Mouse (Mus musculus) liver, embryonic 13.5 days (tissue): ENCODE data around the gene Acvrl1. TPM values are rescaled to one million over a fixed set of nuclear protein-coding genes. Genes with fewer than 3 reads are reported as not detected.

Experiments
- ATAC-seq: fragments of 200-750 bp; cut with Nextera tagmentation; 2 replicates; pipeline ENCODE4 v1.8.0; 2017; ENCODE audit warnings: low read depth, mild to moderate bottlenecking, moderate number of reproducible peaks, moderate library complexity
- DNase-seq: peaks from one replicate; pipeline ENCODE4 v3.0.0; 2022
- H3K27ac ChIP-seq: fragments of 300-500 bp; sonication (generic); 2 replicates; pipeline ENCODE4 v1.5.1; 2015; ENCODE audit warnings: moderate library complexity, mild to moderate bottlenecking, inconsistent platforms
- H3K27me3 ChIP-seq: fragments of 300-500 bp; sonication (generic); 2 replicates; pipeline ENCODE4 v1.6.1; 2015; ENCODE audit warnings: mild to moderate bottlenecking, inconsistent platforms
- H3K36me3 ChIP-seq: fragments of 300-500 bp; sonication (generic); 2 replicates; pipeline ENCODE4 v1.6.1; 2015; ENCODE audit warnings: mild to moderate bottlenecking, inconsistent platforms
- H3K4me1 ChIP-seq: fragments of 300-500 bp; sonication (generic); replicated peaks from 2 replicates; pipeline ENCODE4 v1.6.1; 2015; ENCODE audit warnings: inconsistent platforms
- H3K4me2 ChIP-seq: fragments of 300-500 bp; sonication (generic); 2 replicates; pipeline ENCODE4 v1.6.1; 2015; ENCODE audit warnings: inconsistent platforms, mild to moderate bottlenecking, moderate library complexity
- H3K4me3 ChIP-seq: fragments of 300-500 bp; sonication (generic); replicated peaks from 2 replicates; pipeline ENCODE4 v1.5.1; 2015; ENCODE audit warnings: mild to moderate bottlenecking, inconsistent platforms
- H3K9ac ChIP-seq: fragments of 300-500 bp; sonication (generic); 2 replicates; pipeline ENCODE4 v1.6.1; 2015; ENCODE audit warnings: mild to moderate bottlenecking, inconsistent platforms
- H3K9me3 ChIP-seq: fragments of 300-500 bp; sonication (generic); replicated peaks from 2 replicates; pipeline ENCODE4 v1.6.1; 2016; ENCODE audit warnings: inconsistent platforms
- WGBS: fragments of 180-500 bp; shearing (Covaris S2); methylation state at CpG from one replicate; pipeline ENCODE4 v1.1.7; 2015; ENCODE audit not compliant: insufficient replicate concordance; 5-methylcytosine and 5-hydroxymethylcytosine counted together
- polyA plus RNA-seq: library from polyadenylated mRNA; unstranded; fragments of >200 nt; fragmentation: Nextera tagmentation; extraction: Ambion mirVana; gene quantifications from 2 replicates; pipeline ENCODE4 v1.2.1, GENCODE M21; 2015

The Acvrl1 gene
- polyA plus RNA-seq, 1 experiment from 2014 or later, result 1.3 TPM

DNA sequence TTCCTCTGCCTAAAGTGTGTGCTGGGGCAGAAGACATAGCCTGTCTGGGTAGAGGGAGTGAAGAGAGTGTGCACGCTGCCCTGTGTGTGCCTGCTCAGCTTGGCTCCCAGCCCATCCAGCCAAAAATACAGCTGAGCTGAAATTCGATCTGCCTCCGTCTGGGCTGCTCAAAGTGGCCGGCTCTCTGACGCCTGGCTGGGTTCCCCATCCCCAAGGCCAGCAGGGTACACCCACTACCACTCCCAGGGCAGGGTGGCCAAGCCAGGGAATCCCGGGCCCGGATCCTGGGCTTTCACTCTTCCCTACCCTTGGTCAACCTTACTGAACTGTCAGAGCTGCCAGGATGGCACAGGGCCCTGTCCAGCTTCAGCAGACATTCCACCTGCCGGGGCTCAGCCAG is 15.2 kb downstream of the Acvrl1 start:
- 63% methylated on average over 8 of the region's 8 CpGs for WGBS
- Histone ChIP-seq H3K4me3 (no peak overlapping the region), H3K9ac (no peak overlapping the region), H3K9me3 (no peaks in the 10 kb centered on the region), H3K4me2 (no peak overlapping the region), H3K27ac (no peak overlapping the region), H3K27me3 (peaks cover 26% of the 10 kb centered on the region), H3K4me1 (peaks cover 78% of the 10 kb centered on the region), H3K36me3 (no peaks in the 10 kb centered on the region)
- no peak for ATAC-seq
- no peak for DNase-seq

DNA sequence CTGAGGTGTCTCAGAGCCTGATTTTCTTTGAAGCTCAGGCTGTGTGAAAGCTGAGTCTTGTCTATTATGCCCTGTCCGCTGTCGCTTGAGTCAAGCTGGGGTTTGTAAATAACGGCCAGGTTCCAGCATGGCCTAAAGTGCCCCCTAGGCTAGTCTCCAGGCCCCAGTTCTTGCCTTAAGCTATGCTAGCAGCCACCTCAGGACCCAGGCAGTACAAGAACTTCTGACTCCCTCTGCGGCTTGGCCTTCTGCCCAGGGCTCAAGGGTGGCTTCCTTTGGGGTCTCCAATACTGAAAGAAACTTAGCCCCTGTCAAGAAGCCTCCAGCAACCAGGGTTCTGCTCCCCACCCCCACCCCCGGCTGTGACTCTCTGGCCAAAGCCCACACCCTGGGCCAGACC is 15.9 kb downstream of the Acvrl1 start:
- peaks cover 21% of the 10 kb centered on the region for H3K27me3 ChIP-seq
- ATAC-seq (no peak), DNase-seq (no peak)
- no peak overlapping the region for H3K4me3 ChIP-seq
- H3K9me3 ChIP-seq, result no peaks in the 10 kb centered on the region
- peaks cover 79% of the 10 kb centered on the region for H3K4me1 ChIP-seq
- H3K36me3 ChIP-seq, result no peaks in the 10 kb centered on the region
- 0 out of 2 replicates have a peak overlapping the region, but pooled peaks have one; percentile 55 for H3K4me2 ChIP-seq
- WGBS, result 76% methylated on average over 5 of the region's 5 CpGs
- H3K9ac ChIP-seq, result no peak overlapping the region
- H3K27ac ChIP-seq, result no peak overlapping the region; the same call in 1 of the 2 replicates

DNA sequence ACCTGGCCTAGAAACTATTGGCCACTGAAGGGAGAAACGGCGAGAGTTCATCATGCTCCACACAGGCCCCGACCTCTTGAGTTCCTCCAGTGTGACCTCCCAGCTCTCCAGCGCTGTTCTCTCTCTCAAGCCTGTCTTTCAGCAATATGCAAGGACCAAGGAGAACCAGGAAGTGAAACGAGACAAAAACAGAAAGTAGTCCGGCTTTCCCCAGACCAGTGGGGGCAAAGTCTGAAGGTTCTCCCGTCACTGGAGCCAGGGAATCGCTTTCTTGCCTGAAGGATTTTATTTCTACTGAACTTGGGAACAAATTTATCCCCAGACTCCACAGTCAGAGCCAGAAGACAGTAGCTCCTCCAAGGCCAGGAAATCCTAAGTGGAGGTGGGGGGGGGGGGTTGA is 16.5 kb downstream of the Acvrl1 start:
- no peaks in the 10 kb centered on the region for H3K9me3 ChIP-seq
- peak overlapping the region; percentile 55 for H3K4me2 ChIP-seq
- H3K27ac ChIP-seq, result 0 out of 2 replicates have a peak overlapping the region, but pooled peaks have one; percentile 12
- H3K4me1 ChIP-seq, result peaks cover 73% of the 10 kb centered on the region
- no peak for ATAC-seq
- H3K4me3 ChIP-seq, result no peak overlapping the region
- H3K36me3 ChIP-seq, result no peaks in the 10 kb centered on the region
- H3K9ac ChIP-seq, result no peak overlapping the region
- WGBS, result 55% methylated on average over 8 of the region's 8 CpGs
- DNase-seq, result no peak
- peaks cover 16% of the 10 kb centered on the region for H3K27me3 ChIP-seq

DNA sequence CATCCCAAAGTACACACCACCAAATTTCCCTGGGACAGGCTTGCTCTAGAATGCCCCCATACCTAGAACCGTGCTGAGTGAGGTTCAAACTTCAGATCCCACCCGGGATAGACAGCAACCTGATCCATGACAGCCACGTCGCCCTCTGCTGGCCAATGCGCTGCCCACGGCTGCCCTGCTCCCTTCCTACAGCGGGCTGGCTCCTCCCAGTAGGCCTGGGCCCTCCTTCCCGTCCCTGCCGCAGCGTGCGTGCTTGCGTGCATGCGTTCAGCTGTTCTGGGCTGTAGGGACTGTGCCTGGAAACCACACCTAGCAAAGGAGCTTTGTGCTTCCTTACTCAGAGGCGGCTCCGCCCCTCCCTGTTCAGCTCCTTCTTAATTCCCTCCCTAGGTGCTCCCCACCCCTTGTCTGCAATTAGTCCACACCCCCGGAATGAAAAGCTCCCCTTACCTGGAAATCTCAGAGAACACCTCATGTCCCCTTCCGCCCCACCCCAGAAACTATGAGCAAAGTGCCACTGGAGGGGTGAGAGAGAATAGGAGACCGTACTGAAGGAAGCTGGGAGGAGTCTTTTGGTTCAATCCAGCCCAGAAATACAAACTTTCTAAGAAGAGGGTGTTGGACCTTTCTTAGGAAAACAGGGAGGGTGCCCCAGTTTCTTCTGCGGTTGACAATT is 17.2 kb downstream of the Acvrl1 start:
- Histone ChIP-seq H3K9ac (no peak overlapping the region), H3K9me3 (no peaks in the 10 kb centered on the region), H3K27ac (peak overlapping the region; percentile 34; the same call in 1 of the 2 replicates), H3K36me3 (no peaks in the 10 kb centered on the region), H3K27me3 (peaks cover 16% of the 10 kb centered on the region), H3K4me3 (peak overlapping the region; percentile 23), H3K4me1 (peaks cover 65% of the 10 kb centered on the region), H3K4me2 (peak overlapping the region; percentile 55)
- DNase-seq (peak; percentile 60), ATAC-seq (peak; percentile 90)
- 3% methylated on average over 19 of the region's 19 CpGs for WGBS

DNA sequence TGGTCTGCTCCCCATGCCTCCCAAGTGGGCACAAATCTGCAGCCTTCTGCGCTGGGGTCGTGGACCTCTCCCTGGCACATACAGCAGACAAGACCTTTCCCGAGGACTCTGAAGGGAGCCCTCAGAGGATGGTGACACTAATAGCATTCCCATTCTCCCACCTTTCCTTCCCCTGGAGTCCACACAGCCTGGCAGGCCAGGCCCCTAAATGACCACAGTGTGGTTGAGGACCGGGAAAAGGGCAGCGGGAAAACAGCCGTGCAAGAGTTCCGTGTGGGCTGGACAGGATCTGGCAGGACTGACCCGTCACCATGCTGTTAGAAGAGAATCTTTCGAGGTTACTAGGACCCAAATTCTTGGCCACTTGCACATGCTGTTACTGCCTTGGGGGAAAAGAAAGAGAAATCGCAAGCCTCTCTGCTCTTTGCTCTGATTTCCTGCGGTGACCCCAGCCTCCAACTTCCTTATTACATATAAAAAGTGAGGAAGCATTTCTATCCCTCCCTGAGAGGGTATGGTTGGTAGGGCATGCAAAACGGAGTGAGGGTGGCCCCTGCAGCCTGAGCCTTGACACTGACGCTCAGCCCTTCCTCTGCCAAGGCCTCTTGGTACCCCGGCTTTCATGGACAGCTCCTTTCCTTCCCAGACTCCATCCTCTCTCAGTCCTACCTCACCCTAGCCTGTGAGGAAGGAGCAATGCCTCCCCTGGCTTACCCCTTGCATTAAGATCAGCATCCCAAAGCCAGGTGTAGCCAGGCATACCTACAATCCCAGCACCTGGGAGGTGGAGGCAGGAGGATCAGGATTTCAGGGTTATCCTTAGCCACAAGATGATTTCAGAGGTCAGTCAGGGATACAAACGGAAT is 18.0 kb downstream of the Acvrl1 start:
- no peak overlapping the region for H3K9ac ChIP-seq
- DNase-seq (no peak), ATAC-seq (no peak)
- 20% methylated on average over 15 of the region's 15 CpGs for WGBS
- H3K4me1 ChIP-seq, result peaks cover 60% of the 10 kb centered on the region
- H3K36me3 ChIP-seq, result no peaks in the 10 kb centered on the region
- no peaks in the 10 kb centered on the region for H3K9me3 ChIP-seq
- H3K4me3 ChIP-seq, result peak overlapping the region; percentile 23; the same call in 1 of the 2 replicates
- peak overlapping the region; percentile 55 for H3K4me2 ChIP-seq
- H3K27ac ChIP-seq, result peak overlapping the region; percentile 34; the same call in 1 of the 2 replicates
- H3K27me3 ChIP-seq, result peaks cover 16% of the 10 kb centered on the region

DNA sequence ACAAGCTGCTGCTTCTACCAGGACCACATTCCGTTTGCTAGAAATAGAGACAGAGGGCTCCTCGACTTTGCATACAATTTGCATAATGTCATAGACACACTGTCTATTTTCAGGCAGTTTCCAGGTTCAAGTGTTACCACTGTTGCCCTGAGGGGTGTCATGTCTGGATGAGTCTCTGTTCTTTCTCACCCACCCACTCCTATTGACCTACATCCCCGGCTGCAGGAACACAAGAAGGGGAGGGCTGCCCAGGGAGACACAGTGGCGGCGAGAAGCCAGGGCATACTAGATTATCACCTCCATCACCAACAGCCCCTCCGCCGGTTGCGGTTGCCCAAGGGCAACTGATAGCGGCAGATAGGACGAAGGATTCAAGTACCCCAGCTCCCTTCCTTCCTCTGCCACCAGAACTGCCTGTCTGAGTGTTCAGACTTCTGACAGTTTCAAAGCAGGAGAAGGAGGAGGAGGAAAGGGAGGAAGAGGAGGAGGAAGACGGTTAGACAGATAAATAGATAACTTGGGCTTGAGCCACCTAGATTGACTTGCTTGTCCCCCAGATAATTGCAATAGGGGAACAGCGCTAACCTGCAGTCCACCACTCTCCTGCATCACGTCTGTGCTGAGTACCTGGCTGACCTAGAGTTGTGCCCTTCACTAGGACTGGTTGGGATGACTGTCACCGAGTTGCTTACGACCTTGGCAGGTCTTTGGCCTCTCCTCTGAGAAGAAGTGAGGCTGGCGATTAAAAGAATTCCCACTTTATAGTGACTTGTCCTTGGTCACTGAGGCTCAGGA is 19.0 kb downstream of the Acvrl1 start:
- ATAC-seq (no peak), DNase-seq (no peak)
- no peaks in the 10 kb centered on the region for H3K36me3 ChIP-seq
- no peaks in the 10 kb centered on the region for H3K9me3 ChIP-seq
- 6% methylated on average over 16 of the region's 16 CpGs for WGBS
- peak overlapping the region; percentile 37 for H3K4me2 ChIP-seq
- H3K27ac ChIP-seq, result peak overlapping the region; percentile 10; the same call in 1 of the 2 replicates
- H3K9ac ChIP-seq, result no peak overlapping the region
- peaks cover 59% of the 10 kb centered on the region for H3K4me1 ChIP-seq
- peaks cover 16% of the 10 kb centered on the region for H3K27me3 ChIP-seq
- H3K4me3 ChIP-seq, result no peak overlapping the region

DNA sequence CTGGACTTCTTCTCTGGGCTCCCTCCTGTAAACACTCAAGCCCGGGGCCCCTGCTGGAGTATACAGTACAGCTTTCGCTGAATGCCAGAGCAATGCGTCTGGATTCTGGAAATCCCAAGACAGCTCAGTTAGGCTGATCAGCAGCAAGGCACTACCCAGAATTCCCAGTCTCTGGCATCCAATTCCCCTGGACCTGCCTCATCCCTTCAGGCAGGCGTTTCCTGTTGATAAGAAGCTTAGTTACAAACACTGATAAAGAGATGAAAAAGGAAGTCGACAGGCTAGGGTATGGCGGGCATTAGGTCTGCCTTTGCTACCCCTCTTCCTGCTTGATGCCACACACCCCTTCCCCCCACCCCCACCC is 19.6 kb downstream of the Acvrl1 start:
- Histone ChIP-seq H3K9ac (no peak overlapping the region), H3K27ac (peak overlapping the region; percentile 10; the same call in 1 of the 2 replicates), H3K4me2 (peak overlapping the region; percentile 37), H3K9me3 (no peaks in the 10 kb centered on the region), H3K36me3 (no peaks in the 10 kb centered on the region), H3K4me1 (peaks cover 54% of the 10 kb centered on the region), H3K27me3 (peaks cover 16% of the 10 kb centered on the region), H3K4me3 (no peak overlapping the region)
- DNase-seq (no peak), ATAC-seq (no peak)
- WGBS, result 4% methylated on average over 6 of the region's 6 CpGs

DNA sequence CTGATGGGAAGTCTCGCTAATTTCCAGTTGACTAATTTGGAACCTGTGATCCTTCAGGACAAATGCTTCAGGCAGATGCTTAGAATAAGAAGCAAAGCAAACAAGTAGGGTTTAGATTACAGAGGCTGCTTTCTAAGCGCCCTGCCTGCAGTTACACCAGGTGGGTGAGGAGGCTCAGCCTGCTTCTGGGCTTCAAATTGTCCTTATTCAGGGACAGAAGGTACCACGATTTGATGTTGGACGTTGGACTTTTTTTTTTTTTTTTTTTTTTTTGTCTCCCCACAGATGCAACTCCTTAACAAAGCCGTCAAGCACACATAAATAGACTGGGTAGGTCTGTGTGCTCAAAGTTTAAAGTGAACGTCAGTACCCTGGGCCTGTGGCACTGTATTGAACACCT is 20.3 kb downstream of the Acvrl1 start:
- 37% methylated on average over 6 of the region's 6 CpGs for WGBS
- DNase-seq (no peak), ATAC-seq (no peak)
- Histone ChIP-seq H3K9me3 (no peaks in the 10 kb centered on the region), H3K4me2 (no peak overlapping the region), H3K27me3 (peaks cover 16% of the 10 kb centered on the region), H3K9ac (no peak overlapping the region), H3K4me3 (no peak overlapping the region), H3K27ac (no peak overlapping the region), H3K36me3 (no peaks in the 10 kb centered on the region), H3K4me1 (peaks cover 49% of the 10 kb centered on the region)

DNA sequence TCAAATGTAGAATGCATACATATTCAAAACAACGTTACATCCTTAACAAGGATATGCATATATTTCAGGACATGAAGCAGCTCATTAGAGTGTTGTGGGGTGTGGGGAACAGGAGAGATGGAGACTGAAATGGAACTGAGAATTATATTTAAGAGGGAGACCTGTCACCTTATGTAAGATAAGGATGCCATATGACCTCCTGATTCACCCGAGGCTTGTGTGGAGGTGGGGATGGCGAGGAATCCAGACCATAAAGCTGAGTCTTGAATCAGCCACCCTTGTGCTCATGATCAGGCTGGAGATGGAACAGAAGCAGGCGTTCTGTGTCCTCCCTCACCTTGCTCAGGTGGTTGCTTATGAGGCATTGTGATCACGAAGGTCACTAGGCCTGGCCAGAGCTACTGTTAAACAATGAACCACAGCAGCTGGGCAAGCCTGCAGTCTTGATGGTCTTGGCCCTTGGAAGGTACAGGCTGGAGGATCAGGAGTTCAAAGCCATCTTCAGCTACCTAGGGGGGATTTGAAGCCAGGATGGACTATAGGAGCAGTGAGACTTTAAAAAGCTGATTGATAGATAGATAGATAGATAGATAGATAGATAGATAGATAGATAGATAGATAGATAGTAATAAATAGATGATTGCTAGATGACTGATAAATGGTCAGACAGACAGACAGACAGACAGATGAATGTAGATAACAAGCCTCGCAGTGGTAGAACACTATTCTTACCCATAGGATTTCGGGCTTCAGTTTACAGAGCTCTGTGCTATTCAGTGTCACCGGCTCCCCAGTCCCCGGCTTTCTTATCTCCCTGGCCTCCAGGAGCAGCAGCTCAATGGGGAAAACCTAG is 23.3 kb downstream of the Acvrl1 start:
- Histone ChIP-seq H3K9me3 (no peaks in the 10 kb centered on the region), H3K9ac (no peak overlapping the region), H3K4me2 (no peak overlapping the region), H3K27ac (no peak overlapping the region), H3K4me3 (no peak overlapping the region), H3K27me3 (peaks cover 9% of the 10 kb centered on the region), H3K4me1 (peaks cover 28% of the 10 kb centered on the region), H3K36me3 (no peaks in the 10 kb centered on the region)
- DNase-seq (no peak), ATAC-seq (no peak)
- 33% methylated on average over 9 of the region's 9 CpGs for WGBS

DNA sequence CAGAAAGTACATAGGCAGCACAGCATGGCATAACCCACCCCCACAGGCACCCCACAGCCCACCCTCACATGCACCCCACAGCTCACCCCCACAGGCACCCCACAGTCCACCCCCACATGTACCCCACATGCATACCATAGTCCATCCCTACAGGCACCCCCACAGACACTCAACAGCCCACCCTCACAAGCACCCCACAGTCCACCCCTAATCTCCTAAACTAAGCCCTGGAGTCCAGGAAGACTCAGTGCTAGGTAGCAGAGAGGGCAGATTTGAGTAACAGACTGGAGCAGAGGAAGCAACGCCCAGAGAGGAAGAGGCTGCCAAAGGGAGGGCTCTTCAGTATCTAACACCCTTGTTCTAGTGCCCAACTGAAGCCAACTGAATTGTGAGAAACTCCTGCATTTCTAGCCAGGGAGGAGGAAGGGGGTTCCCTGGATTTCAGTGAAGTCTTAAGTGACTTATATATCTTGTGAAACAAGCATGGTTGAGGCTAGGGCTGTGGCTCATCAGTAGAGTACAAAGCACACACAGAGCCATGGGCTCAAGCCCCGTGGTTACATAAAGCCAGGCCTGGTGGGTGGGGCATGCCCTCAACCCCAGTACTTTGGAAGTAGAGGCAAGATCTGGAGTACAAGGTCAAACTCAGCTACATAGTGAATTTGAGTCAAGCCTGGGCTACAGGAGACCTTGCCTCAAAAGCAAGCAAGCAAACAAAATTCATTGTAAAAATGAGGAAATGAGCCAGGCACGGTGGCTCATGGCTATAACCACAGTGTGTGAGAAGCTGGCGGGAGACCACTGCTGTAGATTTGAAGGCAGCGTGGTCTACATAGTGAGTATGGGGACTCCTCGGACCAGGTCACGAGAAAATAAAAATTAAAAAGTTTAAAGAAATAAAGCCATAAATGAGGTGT is 26.6 kb downstream of the Acvrl1 start:
- DNase-seq (no peak), ATAC-seq (no peak)
- Histone ChIP-seq H3K27me3 (no peaks in the 10 kb centered on the region), H3K9me3 (no peaks in the 10 kb centered on the region), H3K36me3 (no peaks in the 10 kb centered on the region), H3K27ac (no peak overlapping the region), H3K4me2 (no peak overlapping the region), H3K9ac (no peak overlapping the region), H3K4me1 (peaks cover 7% of the 10 kb centered on the region; the same call in 1 of the 2 replicates), H3K4me3 (no peak overlapping the region)
- 30% methylated on average over 7 of the region's 7 CpGs for WGBS
